Comparison of ENCODE assay signal across 23 mouse cellular contexts in genomic region chr3:139193917-139194316, GRCm38 (mm10). TPM values are rescaled to one million over a fixed set of nuclear protein-coding genes. Genes with fewer than 3 reads are reported as not detected.
DNase-seq lines count a peak whose midpoint lies in the region; ATAC-seq and TF ChIP-seq lines count a peak whose summit lies in the region.
"Had no signal": no experiment of that assay in that cellular context is flagged by ENCODE, and none has a peak within 500 bp of the region (broad histone marks: within the 10 kb centered on the region; RNA-seq: fewer than 3 reads in every experiment).

No protein-coding gene starts in this region.

- peak; percentile 47 for TF ChIP-seq CTCF in heart, adult 2 months (IDR thresholded peaks at IDR 0.05)
- TF ChIP-seq CTCF in lung, postnatal 0 days (IDR thresholded peaks at IDR 0.05), result no peak
- TF ChIP-seq CTCF in MEL (IDR thresholded peaks at IDR 0.05 in 2 of 3, conservative IDR thresholded peaks at IDR 0.05 in 1 of 3; ENCODE audit: control insufficient read depth in 1 of 3, insufficient read depth in 1 of 3, low read depth in 2 of 3, low read length in 3 of 3, poor library complexity in 1 of 3, severe bottlenecking in 1 of 3), result peak in 2 of 3 experiments; percentile 21 to 36; a peak in 3 of 6 replicates

- no peak overlapping the region for H3K9ac ChIP-seq in heart, adult 2 months (ENCODE audit: low read depth, low read length)
- H3K9ac ChIP-seq in heart, embryonic 11.5 days (ENCODE audit: low read depth, low read length), result no peak overlapping the region
- H3K9ac ChIP-seq in lung, postnatal 0 days (replicated peaks; ENCODE audit: low read depth), result no peak overlapping the region
- H3K9ac ChIP-seq in MEL (ENCODE audit: control insufficient read depth, low read depth, low read length, poor library complexity, severe bottlenecking), result no peak overlapping the region
- H3K9ac ChIP-seq: heart, embryonic 12.5 days; hindbrain, embryonic 15.5 days; liver, postnatal 0 days; neural tube, embryonic 12.5 days had no signal

- ATAC-seq in heart, embryonic 11.5 days (replicated peaks; ENCODE audit: insufficient number of reproducible peaks, low FRiP score, low TSS enrichment), result no peak
- no peak for ATAC-seq in lung, postnatal 0 days
- ATAC-seq in activated CD4-positive, CD25-positive, alpha-beta regulatory T cell, adult 4 months, result no peak
- ATAC-seq: liver, postnatal 0 days had no signal

- no peak for DNase-seq in heart, adult 2 months
- peak; percentile 33 for DNase-seq in lung, postnatal 0 days (ENCODE audit: low spot score)
- DNase-seq in lung, adult 18-20 months, result no peak
- DNase-seq in MEL (ENCODE audit: low read depth, low spot score), result peak; percentile 20
- peak; percentile 28 for DNase-seq in splenic B cell, adult 2 months (ENCODE audit: low read depth, low spot score)
- no peak for DNase-seq in adrenal gland, postnatal 14 days
- DNase-seq: adrenal gland, postnatal 25 days; cerebellum, adult 2 months; kidney, adult 11 months; kidney, postnatal 10 days; liver, postnatal 0 days; lung, postnatal 4 days; thymus, postnatal 25 days had no signal

- H3K27ac ChIP-seq in heart, adult 2 months, result no peak overlapping the region
- H3K27ac ChIP-seq in heart, embryonic 11.5 days (ENCODE audit: low read depth, low read length), result no peak overlapping the region
- H3K27ac ChIP-seq in lung, postnatal 0 days (ENCODE audit: low read length), result no peak overlapping the region
- H3K27ac ChIP-seq in MEL (ENCODE audit: control insufficient read depth, low read depth, low read length), result no peak overlapping the region
- H3K27ac ChIP-seq: embryonic facial prominence, embryonic 10.5 days; hindbrain, embryonic 15.5 days; limb, embryonic 10.5 days; neural tube, embryonic 12.5 days had no signal

- intact Hi-C loops in heart, adult 2 months (cut with DNase I), result no loop called here

- no peak overlapping the region for H3K4me3 ChIP-seq in heart, adult 2 months
- no peak overlapping the region for H3K4me3 ChIP-seq in heart, embryonic 11.5 days (ENCODE audit: low read depth, low read length)
- H3K4me3 ChIP-seq in lung, postnatal 0 days (ENCODE audit: low read depth, low read length), result no peak overlapping the region
- no peak overlapping the region for H3K4me3 ChIP-seq in MEL (ENCODE audit: control insufficient read depth in 1 of 2, insufficient read depth in 1 of 2, low read depth in 2 of 2, low read length in 2 of 2)
- H3K4me3 ChIP-seq: embryonic facial prominence, embryonic 10.5 days; heart, embryonic 12.5 days; hindbrain, embryonic 15.5 days; limb, embryonic 10.5 days; neural tube, embryonic 12.5 days had no signal

- no peak overlapping the region for H3K4me2 ChIP-seq in heart, embryonic 11.5 days
- H3K4me2 ChIP-seq in lung, postnatal 0 days (replicated peaks; ENCODE audit: low read depth, low read length), result no peak overlapping the region
- H3K4me2 ChIP-seq: heart, embryonic 12.5 days; hindbrain, embryonic 15.5 days; neural tube, embryonic 12.5 days had no signal

- H3K9me3 ChIP-seq in heart, embryonic 11.5 days (replicated peaks; ENCODE audit: control insufficient read depth, low read length), result no peaks in the 10 kb centered on the region
- no peaks in the 10 kb centered on the region for H3K9me3 ChIP-seq in lung, postnatal 0 days (ENCODE audit: low read length)
- no peaks in the 10 kb centered on the region for H3K9me3 ChIP-seq in MEL (replicated peaks; ENCODE audit: insufficient read depth, low read length)
- H3K9me3 ChIP-seq: embryonic facial prominence, embryonic 10.5 days; heart, embryonic 12.5 days; hindbrain, embryonic 15.5 days; limb, embryonic 10.5 days; neural tube, embryonic 12.5 days had no signal

- no peaks in the 10 kb centered on the region for H3K36me3 ChIP-seq in heart, adult 2 months (ENCODE audit: control insufficient read depth, insufficient read depth, low read length)
- no peaks in the 10 kb centered on the region for H3K36me3 ChIP-seq in heart, embryonic 11.5 days (ENCODE audit: control insufficient read depth, insufficient read depth, low read length)
- H3K36me3 ChIP-seq in lung, postnatal 0 days (ENCODE audit: insufficient read depth, low read length), result no peaks in the 10 kb centered on the region
- no peaks in the 10 kb centered on the region for H3K36me3 ChIP-seq in MEL (ENCODE audit: control insufficient read depth in 1 of 2, insufficient read depth in 2 of 2, low read length in 2 of 2)
- no peaks in the 10 kb centered on the region for H3K36me3 ChIP-seq in splenic B cell, adult 2 months (ENCODE audit: control insufficient read depth, insufficient read depth, low read length, poor library complexity, severe bottlenecking)
- H3K36me3 ChIP-seq: embryonic facial prominence, embryonic 10.5 days; heart, embryonic 12.5 days; hindbrain, embryonic 15.5 days; limb, embryonic 10.5 days; neural tube, embryonic 12.5 days had no signal

- no peak for TF ChIP-seq EP300 in heart, adult 2 months (IDR thresholded peaks at IDR 0.05; ENCODE audit: insufficient read depth, low read depth, low read length)
- no peak for TF ChIP-seq EP300 in lung, postnatal 0 days (IDR thresholded peaks at IDR 0.05)
- no peak for TF ChIP-seq EP300 in MEL (IDR thresholded peaks at IDR 0.05; ENCODE audit: low read depth in 1 of 2, low read length in 2 of 2)

- no peaks in the 10 kb centered on the region for H3K4me1 ChIP-seq in heart, adult 2 months (ENCODE audit: control insufficient read depth, insufficient read depth, low read length)
- H3K4me1 ChIP-seq in heart, embryonic 11.5 days (ENCODE audit: control insufficient read depth, insufficient read depth, low read length), result no peaks in the 10 kb centered on the region
- H3K4me1 ChIP-seq in lung, postnatal 0 days (ENCODE audit: insufficient read depth, low read depth, low read length), result no peaks in the 10 kb centered on the region
- no peaks in the 10 kb centered on the region for H3K4me1 ChIP-seq in MEL (ENCODE audit: control insufficient read depth in 1 of 2, insufficient read depth in 2 of 2, low read length in 2 of 2)
- H3K4me1 ChIP-seq: embryonic facial prominence, embryonic 10.5 days; heart, embryonic 12.5 days; hindbrain, embryonic 15.5 days; limb, embryonic 10.5 days; neural tube, embryonic 12.5 days had no signal

- TF ChIP-seq POLR2A in heart, adult 2 months (IDR thresholded peaks at IDR 0.05; ENCODE audit: insufficient read depth, low read depth, low read length), result no peak
- no peak for TF ChIP-seq POLR2A in MEL (IDR thresholded peaks at IDR 0.05; ENCODE audit: control insufficient read depth in 1 of 2, insufficient read depth in 1 of 2, low read depth in 1 of 2, low read length in 2 of 2, poor library complexity in 1 of 2)

- peak; percentile 83 for TF ChIP-seq RAD21 in MEL (IDR thresholded peaks at IDR 0.05; ENCODE audit: low read depth, low read length)

- no peaks in the 10 kb centered on the region for H3K27me3 ChIP-seq in heart, adult 2 months (ENCODE audit: control insufficient read depth, insufficient read depth, low read length)
- H3K27me3 ChIP-seq in heart, embryonic 11.5 days (ENCODE audit: control insufficient read depth, insufficient read depth, low read length), result no peaks in the 10 kb centered on the region
- H3K27me3 ChIP-seq in lung, postnatal 0 days (replicated peaks; ENCODE audit: insufficient read depth, low read length), result no peaks in the 10 kb centered on the region
- H3K27me3 ChIP-seq in MEL (ENCODE audit: control insufficient read depth in 1 of 2, insufficient read depth in 2 of 2, low read length in 2 of 2), result peaks cover 0 to 1% of the 10 kb centered on the region in 2 experiments; a peak in 2 of 4 replicates
- no peaks in the 10 kb centered on the region for H3K27me3 ChIP-seq in splenic B cell, adult 2 months (ENCODE audit: control insufficient read depth, insufficient read depth, low read length, poor library complexity, severe bottlenecking)
- H3K27me3 ChIP-seq: heart, embryonic 12.5 days; hindbrain, embryonic 15.5 days; neural tube, embryonic 12.5 days had no signal

- H3K79me2 ChIP-seq in heart, adult 2 months (replicated peaks; ENCODE audit: control insufficient read depth, insufficient read depth, low read length), result no peaks in the 10 kb centered on the region
- no peaks in the 10 kb centered on the region for H3K79me2 ChIP-seq in MEL (ENCODE audit: control insufficient read depth, insufficient read depth, low read length, poor library complexity)

TF ChIP-seq in MEL, 35 proteins besides CTCF, POLR2A, EP300 and RAD21:
- TF ChIP-seq ZC3H11A (IDR thresholded peaks at IDR 0.05; ENCODE audit: low read depth, low read length) (peak; percentile 57), POLR2AphosphoS2 (IDR thresholded peaks at IDR 0.05; ENCODE audit: low read length) (no peak), NELFE (IDR thresholded peaks at IDR 0.05; ENCODE audit: low read depth, low read length) (no peak), TAL1 (IDR thresholded peaks at IDR 0.05; ENCODE audit: low read length) (no peak), JUND (IDR thresholded peaks at IDR 0.05; ENCODE audit: low read depth, low read length) (no peak), SMC3 (IDR thresholded peaks at IDR 0.05; ENCODE audit: low read depth, low read length) (peak; percentile 39), ETS1 (IDR thresholded peaks at IDR 0.05; ENCODE audit: low read depth, low read length) (no peak), ZNF384 (IDR thresholded peaks at IDR 0.05; ENCODE audit: low read depth, low read length) (0 out of 2 replicates have a peak, but pooled peaks have one; percentile 20)

RNA-seq across cellular contexts. Expression of gene Stpg2, which starts 11.6 kb away (rescaled TPM):
- not detected for total RNA-seq in heart, adult 2 months (2021)
- polyA plus RNA-seq in heart, adult 2 months (2012; rRNA removed), result not detected in 2 replicates
- polyA plus RNA-seq in heart, embryonic 11.5 days (2014; fragmentation: Nextera tagmentation; extraction: Ambion mirVana), result not detected in 2 replicates
- polyA plus RNA-seq in lung, postnatal 0 days (2015; fragmentation: Nextera tagmentation; extraction: Ambion mirVana), result not detected in 2 replicates
- total RNA-seq in MEL (2012; rRNA removed), result not detected in 2 replicates
- polyA plus RNA-seq in MEL (2012; ENCODE audit: insufficient read depth in 1 of 2, insufficient read length in 2 of 2, low read depth in 1 of 2, low replicate concordance in 2 of 2, missing spikeins in 1 of 2), result not detected
- not detected in 2 replicates for total RNA-seq in adrenal gland, postnatal 14 days (2021)
- under 1 TPM in 1 of 2 experiments, not detected in 1; 0.16 TPM for polyA plus RNA-seq in activated CD4-positive, CD25-positive, alpha-beta regulatory T cell, adult 4 months (2017; shearing (Covaris generic))
- total RNA-seq: gastrocnemius, postnatal 4 days; heart, postnatal 25 days; liver, adult 2 months had no signal
- polyA plus RNA-seq: heart, embryonic 12.5 days; liver, adult 2 months; liver, postnatal 0 days; neural tube, embryonic 12.5 days had no signal

Comparison
In these comparisons a context has a peak if more than half of its experiments do, and no peak if none do; other contexts are left out.
1. DNase-seq: peak in lung, postnatal 0 days (single experiment), MEL (single experiment) and splenic B cell, adult 2 months (single experiment); none in heart, adult 2 months (0 of 2), lung, adult 18-20 months (0 of 2) and adrenal gland, postnatal 14 days (single experiment).